Mouse (Mus musculus) left cerebral cortex, postnatal 4 days (tissue): ENCODE results near the gene Cbx3. TPM values are rescaled to one million over a fixed set of nuclear protein-coding genes. Genes with fewer than 3 reads are reported as not detected.
"Not testable (repeated sequence)": the region's sequence is repeated elsewhere in the genome, so short reads cannot be mapped to it uniquely, and the experiment has no call there.

Experiments
- DNase-seq: peaks from one replicate; pipeline ENCODE4 v3.0.0-alpha.2; 2022
- intact Hi-C: fragments of 180-260 bp; cut with DNase I; formaldehyde crosslinking; loops from one replicate; pipeline ENCODE4 v1.15.1; 2025
- total RNA-seq, 2 experiments: library from RNA; stranded (reverse); gene quantifications; 2 replicates each; pipeline ENCODE4 v1.2.3; 2021

The Cbx3 gene
- total RNA-seq, 2 experiments from 2014 or later, result 209 to 222 TPM

DNA sequence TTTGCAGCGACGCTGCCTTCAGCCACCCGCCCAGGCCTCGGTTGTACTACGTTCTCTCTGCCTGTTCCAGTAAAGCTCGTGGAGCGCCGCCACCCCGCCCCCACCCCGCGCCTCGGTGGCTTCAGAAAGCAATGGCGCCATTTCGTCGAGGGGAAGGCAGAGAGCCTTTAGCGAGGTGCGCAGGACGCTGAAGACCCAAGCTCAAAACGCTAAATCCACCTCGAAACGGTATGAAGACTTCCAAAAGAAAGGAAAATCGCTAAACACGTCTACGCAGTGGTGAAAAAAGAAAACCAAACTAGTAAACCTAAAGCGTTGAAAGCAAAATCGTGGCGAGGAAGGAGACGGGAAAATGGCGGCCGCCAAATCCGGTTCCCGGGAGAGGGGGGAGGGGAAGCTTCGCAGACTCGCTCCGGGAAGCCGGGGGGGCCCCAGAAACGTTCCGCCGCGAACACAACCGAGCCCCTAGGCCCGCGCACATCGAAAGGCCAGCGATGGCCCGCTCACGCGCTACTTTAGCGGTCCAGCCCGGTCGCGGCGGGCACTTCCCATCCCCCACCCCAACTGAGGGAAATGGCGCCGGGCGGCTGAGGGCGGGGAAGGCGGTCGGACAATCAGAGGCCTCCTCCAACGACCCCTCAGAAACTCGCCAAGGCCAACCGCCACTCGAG, 1.1 kb upstream of the Cbx3 start:
- intact Hi-C loops, result loop anchor here (5.0 to 10.0 kb wide), 2 partner anchors 87 to 386 kb away; no protein-coding TSS in a partner anchor
- DNase-seq, result peak; percentile 81

DNA sequence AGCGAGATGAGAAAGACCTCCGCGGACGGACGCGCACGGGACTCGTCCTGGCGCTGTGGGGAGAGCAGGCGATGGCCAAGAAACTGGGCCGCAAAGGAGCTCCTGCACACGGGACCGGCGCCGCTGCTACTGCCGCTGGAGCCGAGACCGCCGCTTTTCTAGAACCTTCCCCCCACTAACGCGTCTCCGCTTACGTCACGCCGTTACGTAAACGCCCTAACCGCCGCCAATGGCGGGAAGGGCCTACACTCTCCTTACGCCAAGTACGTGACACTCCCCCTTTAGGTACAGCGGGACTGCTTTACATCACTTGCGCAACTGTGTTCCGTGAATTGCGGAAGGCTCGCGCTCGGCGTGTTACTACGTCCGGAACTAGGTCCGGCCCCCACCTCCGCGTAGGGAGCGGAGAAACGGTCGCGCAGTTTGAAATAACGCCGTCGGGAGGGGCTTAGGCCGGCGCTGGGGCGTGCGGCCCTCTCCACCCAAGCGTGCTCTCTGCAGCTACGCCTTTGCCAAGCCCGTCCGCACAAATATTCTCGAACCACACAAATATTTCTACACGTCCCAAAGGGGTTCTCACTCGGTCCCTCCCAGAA, 347 bp upstream of the Cbx3 start, which contains the start of gene Hnrnpa2b1:
Gene Hnrnpa2b1, minus strand, starts transcription at position 180 of the 596 bp plus-strand sequence.
- peak; percentile 98 for DNase-seq
- intact Hi-C loops, result loop anchor here (5.0 to 10.0 kb wide), 4 partner anchors 88 to 385 kb away; no protein-coding TSS in a partner anchor

DNA sequence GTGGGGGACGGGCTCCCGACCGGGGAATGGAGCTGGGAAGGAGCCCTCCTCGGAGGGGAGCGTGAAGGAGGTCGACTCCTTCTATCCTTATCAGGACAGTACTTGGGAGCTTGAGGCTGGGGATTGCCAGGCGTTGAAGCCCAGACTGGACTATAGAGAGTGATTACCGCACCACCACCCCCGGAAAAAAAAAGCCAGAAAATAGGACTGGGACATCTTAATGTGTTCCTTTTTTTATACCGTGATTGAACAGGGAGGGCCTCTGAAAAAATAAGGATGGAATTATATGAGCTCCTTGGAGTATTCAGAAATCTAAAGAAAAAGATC, 982 bp downstream of the Cbx3 start:
- intact Hi-C loops, result loop anchor here (5.0 kb wide), 2 partner anchors 106 to 259 kb away; no protein-coding TSS in a partner anchor
- DNase-seq, result no peak

DNA sequence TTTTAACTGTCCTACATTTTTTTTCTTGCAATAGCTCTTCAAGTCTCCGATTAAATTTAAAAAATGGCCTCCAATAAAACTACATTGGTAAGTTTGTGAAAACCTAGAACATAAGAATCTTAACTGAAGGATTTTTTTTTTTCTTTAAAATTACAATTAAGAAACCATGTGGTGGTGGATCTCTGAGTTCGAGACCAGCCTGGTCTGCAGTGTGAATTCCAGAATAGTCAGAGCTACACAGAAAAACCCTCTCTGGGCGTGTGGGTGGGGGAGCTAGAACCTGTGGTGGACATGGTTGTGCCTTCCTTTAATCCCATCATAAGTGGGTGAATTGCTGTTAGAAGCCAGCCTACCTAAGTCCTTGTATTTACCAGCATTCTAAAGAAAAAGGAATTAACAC, 1.6 kb downstream of the Cbx3 start:
- DNase-seq, result no peak
- intact Hi-C loops, result loop anchor here (5.0 kb wide), 2 partner anchors 106 to 259 kb away; no protein-coding TSS in a partner anchor

DNA sequence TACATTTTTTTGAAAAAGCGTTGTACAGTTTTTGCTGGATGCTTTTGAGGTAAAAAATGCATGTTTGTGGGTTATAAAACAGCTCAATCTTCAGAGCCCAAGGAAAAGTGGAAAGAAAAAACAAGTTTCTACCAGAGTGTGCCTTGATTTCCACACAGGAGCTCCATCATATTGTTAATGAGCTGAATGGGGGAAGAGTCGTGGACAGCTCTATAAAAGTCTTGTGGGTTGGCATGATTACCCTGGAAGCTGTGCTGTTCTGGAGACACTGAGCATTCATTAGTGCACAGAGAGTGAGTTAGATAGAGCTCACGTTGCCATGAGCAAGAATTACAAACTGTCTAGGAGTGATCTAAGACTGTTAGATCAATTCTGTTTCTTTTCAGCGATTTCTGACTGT, 2.1 kb downstream of the Cbx3 start:
- DNase-seq, result no peak
- intact Hi-C loops, result loop anchor here (5.0 kb wide), 2 partner anchors 105 to 260 kb away; no protein-coding TSS in a partner anchor

DNA sequence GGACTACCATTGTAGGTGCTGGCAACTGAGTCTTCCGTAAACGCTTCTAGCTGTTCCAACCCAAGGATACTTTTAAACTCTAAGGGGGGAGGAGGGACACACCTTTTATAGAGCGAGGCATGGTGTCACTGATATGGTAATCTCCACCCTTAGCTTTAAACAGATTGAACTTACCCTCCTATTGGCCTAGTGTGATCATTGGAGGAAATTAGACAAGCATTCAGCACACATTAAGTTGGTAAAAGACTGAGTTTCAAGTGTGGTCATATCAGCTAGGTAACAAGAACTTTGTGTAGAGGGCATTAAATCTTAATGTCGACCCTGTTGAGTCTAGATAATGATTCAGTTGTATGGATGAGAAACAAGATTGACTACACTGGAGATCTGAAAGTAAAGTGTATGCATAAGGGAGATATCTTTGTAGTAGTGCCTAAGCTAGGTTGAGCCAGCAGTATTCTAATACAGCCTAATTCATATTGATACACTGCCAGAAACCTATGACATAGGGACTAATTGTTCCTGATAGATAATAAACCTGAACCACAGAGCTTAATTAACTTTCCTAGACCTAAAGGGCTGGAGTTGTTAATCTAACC, 9.1 kb downstream of the Cbx3 start:
- intact Hi-C loops, result no loop called here

DNA sequence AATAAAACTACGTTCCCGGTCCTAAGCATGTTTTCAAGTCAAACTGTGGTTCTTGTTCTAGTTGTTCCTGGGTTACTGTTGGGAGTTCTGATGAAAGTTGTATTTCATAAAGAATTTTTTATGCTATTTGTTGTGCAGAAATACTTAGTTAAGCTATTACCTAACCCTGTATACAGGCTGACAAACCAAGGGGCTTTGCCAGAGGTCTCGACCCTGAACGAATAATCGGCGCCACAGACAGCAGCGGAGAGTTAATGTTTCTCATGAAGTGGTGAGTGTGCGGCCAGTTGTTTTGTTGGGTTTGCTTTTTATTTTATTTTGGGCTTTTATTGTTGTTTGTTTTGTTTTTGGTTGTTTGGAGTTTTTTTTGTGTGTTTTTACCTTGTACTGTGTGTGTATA, 11.4 kb downstream of the Cbx3 start:
- intact Hi-C loops, result no loop called here
- DNase-seq, result no peak

More for the DNA sequence above, 9.1 kb downstream of the Cbx3 start:
- DNase-seq, result no peak

DNA sequence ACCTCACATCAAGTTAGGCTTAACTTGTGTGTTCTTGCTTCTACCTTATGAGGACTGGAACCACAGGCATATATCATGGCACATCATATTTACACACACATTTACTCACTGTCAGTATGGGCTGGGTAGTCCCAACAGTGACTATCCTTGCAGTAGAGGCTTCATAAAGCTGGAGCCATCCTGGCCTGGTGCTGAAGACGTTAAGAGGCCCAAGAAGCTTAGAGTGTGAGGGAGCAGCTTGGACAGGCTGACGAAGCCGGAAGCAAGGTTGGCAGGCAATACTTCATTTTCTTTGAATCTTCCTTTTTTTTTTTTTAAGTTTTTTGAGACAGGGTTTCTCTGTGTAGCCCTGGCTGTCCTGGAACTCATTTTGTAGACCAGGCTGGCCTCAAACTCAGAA, 13.7 kb downstream of the Cbx3 start:
- no peak for DNase-seq
- intact Hi-C loops, result no loop called here

DNA sequence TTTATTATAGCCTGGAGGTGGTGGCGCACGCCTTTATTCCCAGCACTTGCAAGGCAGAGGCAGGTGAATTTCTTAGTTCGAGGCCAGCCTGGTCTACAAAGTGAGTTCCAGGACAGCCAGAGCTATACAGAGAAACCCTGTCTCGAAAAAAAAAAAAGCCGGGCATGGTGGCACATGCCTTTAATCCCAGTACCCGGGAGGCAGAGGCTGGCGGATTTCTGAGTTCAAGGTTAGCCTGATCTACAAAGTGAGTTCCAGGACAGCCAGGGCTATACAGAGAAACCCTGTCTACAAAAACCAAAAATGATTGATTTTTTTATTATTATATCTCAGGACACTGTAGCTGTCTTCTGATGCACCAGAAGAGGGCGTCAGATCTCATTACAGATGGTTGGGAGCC, 14.4 kb downstream of the Cbx3 start:
- intact Hi-C loops, DNase-seq: not testable (repeated sequence)

DNA sequence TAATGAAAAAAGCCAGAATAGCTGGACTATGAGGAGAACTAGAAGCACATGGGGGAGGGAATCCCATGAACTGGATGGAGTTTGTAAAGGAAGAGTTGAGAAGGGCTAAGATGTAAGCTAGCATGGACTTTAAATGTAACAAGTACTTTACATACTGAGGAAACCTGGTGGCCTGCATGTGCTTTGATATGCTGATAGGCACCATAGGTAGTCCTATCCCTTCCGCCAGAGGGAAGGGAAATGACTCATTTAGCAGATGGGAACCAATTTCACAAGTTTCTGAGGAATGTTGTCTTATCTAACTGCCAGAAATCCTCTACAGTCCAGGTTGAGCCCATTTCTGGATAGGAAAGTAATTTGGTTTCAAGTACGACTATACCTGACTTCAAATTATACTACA, 15.5 kb downstream of the Cbx3 start:
- intact Hi-C loops, result no loop called here
- DNase-seq, result no peak

DNA sequence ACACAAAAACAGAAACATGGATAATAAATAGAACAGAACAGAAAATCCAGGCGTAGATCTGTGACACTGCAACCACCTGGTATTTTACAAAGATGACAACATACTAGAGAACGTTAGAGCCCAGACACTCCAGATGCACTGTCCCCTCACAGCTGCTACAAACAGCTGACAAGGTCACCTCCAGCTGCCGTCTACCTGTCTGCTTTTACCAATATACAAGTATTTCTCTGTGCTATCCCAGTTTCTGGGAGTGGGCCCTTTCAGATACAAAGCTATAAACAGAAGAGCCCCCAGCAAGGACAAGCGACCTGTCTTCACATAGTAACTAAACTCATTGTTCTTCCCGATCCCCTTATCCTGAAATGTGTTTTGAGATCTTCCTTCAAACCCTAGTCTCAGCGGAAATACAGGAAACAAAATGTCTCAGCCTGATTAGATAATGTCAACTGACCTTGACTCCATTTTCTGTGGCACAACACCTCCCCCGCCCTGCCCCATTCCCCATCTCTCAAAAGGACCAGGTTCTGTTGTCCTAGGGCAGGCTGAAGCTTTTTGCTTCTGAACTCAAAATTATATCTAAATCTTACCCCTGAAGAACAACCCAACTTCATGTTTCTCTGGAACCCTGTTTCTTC, 16.0 kb downstream of the Cbx3 start:
- intact Hi-C loops, result no loop called here
- DNase-seq, result no peak

DNA sequence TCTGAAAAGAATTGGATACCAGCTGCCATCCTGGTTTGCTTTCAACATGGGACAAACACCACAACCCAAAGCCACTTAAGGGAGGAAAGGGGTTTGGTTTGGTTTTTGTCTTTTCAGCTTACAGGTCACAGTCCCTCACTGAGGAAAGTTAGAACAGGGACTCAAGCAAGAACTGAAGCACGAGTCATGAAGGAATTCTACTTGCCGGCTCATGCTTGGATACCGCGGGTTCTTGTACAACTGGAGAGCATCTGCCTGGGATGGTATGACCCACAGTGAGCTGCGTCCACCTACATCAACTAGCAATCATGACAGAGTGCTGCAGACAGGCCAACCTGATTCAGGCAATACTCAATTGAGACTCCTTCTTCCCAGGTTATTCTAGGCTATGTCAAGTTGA, 16.6 kb downstream of the Cbx3 start:
- intact Hi-C loops, result no loop called here
- DNase-seq, result no peak

DNA sequence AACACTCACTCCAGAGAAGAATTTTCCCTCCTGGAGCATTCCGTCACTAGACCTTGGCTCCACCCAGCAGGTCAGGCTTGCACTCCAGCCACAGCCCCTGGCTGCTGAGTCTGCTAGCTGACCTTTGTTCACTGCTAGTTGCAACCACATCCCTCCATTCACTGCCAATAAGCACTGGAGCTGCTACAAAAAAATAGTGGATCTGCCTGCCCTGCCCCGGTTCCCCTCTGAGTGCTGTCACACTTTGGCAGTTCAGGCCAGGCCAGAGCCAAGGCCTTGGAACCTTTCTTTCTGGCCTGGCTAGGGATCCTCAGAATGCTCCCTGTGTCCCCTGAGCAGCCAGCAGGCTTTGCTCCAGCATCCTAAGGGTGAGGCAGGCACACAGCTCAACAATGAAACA, 19.6 kb downstream of the Cbx3 start:
- intact Hi-C loops, result no loop called here
- peak; percentile 33 for DNase-seq

DNA sequence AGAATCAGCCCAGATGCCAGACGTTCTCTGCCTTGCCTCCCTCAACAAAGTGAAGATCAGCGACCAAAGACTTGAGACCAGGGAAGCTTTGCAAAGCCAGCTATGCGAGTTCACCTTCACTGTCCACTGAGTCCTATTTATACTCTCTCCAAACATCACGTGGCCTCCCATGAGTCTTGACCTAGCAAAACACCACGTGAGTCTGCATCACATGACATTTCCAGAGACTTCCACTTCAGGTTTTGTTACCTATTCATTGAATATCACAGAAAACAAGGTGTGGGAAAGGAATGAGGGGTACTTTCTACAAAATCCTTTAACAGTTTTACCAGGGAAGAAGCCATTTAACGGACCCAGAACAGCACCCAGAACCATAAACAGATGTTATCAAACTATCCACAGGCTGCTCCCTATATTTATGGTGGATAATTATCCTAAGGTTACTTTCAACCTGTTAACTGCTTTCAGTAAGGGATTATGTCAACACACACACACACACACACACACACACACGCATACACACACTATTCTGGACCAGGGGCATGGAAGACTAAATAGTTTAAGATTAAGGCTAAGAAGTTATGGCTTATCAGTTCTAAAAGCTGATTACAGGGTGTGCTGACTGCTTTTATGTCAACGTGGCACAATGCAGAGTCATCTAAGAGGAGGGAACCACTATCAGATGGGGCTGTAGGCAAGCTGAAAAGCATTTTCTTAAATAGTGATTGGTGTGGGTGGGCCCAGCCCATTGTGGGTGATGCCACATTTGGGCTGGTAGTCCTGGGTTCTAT, 27.4 kb downstream of the Cbx3 start:
- DNase-seq, result no peak
- intact Hi-C loops, result no loop called here

DNA sequence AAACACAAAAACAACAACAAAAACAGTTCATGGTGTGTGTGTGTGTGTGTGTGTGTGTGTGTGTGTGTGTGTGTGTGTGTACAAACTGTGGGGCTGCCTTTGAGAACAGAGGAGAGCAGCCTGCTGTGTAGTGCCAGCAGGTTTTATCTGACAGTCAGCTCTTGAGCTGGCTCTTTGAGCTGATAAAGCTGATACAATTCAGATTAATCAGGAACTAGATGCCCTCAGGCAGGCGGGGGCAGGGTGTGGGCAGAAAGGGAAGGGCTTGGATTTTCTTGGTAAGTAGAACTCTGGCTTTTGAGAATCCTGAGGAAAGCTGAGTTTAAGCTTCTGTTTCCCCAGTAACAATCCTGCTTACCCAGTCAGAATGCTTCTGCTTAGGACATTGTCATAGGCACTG, 35.5 kb downstream of the Cbx3 start:
- intact Hi-C loops, result no loop called here
- no peak for DNase-seq

DNA sequence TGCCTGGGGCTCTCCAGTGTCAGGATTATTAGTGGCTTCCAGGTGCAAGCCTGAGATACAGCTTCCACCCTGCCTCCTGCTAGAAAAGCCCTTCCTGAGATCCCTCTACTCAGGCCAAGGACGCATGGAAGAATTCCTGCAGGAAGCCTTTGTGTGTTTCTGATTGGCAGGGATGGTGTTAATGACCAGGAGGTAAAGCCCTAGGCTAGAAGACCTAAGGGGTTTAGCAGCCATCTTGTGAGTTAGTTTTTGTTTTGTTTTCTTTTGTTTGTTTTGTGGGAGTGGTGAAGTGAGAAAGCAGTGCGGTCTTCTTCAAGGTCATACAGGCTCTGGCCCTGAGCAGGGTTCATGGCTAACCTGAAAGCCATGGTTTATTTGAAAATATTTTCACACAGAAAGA, 37.4 kb downstream of the Cbx3 start:
- intact Hi-C loops, result no loop called here

DNA sequence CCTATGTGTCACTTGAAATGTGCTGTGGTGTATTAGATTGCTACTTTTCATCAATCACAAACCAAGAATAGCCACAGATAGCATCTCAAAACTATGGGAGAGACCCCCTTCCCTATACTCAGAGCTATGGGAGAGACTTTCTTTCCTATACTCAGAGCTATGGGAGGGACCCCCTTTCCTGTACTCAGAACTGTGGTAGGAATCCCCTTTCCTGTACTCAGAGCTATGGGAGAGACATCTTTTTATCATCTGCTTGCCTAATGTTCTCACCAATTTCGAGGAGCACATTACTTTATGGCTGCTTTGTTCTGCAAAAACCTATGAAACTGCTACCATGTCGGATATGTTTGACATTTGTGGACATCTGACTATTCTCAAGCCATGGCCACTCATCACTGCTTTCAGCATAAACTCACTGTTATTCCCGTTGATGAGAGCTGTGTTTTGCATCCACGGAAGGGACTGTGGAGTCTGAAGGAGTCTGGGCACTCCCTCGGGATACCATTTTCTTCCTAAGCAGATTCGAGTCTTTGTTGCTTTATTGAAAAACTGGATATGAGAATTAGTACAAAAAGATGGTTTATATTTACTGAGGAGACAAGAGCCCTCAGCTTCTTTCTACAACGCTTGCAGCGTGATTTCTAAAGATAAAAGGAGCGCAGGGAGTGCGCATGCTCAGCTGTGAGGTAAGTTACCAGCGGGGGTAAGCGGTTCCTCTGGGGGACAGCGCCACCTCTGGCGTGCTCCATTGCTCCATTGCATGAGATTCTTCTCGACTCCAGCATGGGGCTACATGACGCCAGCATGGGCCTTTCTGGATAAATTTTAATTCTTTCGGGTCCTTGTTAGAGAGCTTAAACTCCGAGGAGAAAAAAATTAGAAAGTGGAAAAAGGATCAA, 38.8 kb downstream of the Cbx3 start:
- intact Hi-C loops, result no loop called here

More for the DNA sequence above, 37.4 kb downstream of the Cbx3 start:
- no peak for DNase-seq

DNA sequence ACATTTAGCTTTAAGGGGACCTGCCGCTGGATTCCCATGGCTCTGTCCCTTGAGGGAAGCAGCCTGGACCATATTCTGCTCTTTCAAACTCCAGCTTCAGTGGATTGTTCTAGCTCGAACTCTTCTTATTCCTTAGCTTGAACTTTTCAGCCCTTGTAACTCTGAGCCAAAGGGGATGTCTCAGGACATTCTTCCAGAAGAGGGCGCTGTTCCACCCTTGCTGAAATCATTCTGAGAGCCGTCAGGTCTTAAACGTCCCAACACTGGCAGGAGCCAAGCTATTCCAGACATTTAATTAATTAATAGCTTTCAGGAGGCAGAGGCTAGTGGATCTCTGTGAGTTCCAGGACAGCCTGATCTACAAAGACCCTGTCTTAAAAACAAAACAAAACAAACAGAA, 39.9 kb downstream of the Cbx3 start:
- peak; percentile 51 for DNase-seq
- intact Hi-C loops, result no loop called here

More for the DNA sequence above, 38.8 kb downstream of the Cbx3 start:
- peak; percentile 77 for DNase-seq

DNA sequence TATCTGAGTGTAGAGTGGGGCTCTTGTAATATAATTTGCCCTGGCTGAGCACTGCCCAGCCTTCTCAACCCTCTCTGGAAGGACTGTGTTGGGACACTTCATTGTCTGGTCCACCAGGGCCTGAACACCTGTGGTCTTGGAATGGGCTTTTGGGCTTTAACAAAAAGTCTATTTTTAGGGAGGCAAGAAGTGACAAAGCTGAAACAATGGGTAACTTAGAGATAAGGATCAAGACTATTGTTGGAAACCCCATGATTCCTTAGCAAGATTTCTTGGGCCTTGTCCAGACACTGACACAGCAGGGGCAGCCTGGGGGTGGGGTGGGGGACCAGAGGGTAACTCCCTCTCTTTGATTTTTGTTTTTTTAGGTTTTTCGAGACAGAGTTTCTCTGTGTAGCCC, 40.8 kb downstream of the Cbx3 start:
- DNase-seq, result no peak
- intact Hi-C loops, result no loop called here

DNA sequence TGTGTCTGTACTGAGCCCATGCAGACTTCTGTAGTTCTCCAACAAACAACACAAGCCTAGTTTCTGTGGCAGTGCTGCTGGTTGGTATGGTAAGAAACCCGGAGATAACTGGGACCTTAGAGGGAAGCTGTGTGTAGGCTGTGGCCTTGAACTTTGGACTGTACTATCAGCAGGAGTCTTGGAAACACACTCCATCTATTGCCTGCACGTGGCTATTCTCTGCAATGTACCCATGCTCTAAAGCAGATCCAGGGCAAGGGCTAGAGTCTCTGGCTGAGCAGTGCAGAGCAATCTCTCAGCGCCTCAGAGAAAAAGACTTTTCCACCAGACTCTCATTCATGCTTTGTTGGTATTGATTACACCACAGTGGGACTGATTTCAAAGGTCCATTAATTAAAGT, 43.6 kb downstream of the Cbx3 start:
- intact Hi-C loops, result no loop called here
- no peak for DNase-seq
